Mouse (Mus musculus) neural tube, embryonic 11.5 days (tissue): ENCODE measurements at regions not wholly inside any gene's neighbourhood (a gene's known extent, or its start where the extent isn't known, plus 50 kb on each side); places are given as distances from the start of the nearest gene placed in this dataset.

Experiments used
- ATAC-seq: fragments of 200-750 bp; cut with Nextera tagmentation; 2 replicates; pipeline ENCODE4 v1.8.0; 2017; ENCODE audit warnings: moderate number of reproducible peaks, mild to moderate bottlenecking, moderate TSS enrichment, moderate library complexity; ENCODE audit not compliant: insufficient read depth, low FRiP score, low TSS enrichment
- DNase-seq: peaks from one replicate; pipeline ENCODE4 v3.0.0-alpha.2; 2015; ENCODE audit warnings: low spot score
- H3K27ac ChIP-seq: fragments of 300-500 bp; sonication (generic); 2 replicates; pipeline ENCODE4 v1.5.1; 2014; ENCODE audit warnings: low read depth, mild to moderate bottlenecking, low read length
- H3K27me3 ChIP-seq: fragments of 300-500 bp; sonication (generic); 2 replicates; pipeline ENCODE4 v1.6.1; 2014; ENCODE audit warnings: mild to moderate bottlenecking, low read length, mixed read lengths; ENCODE audit not compliant: control insufficient read depth, insufficient read depth
- H3K36me3 ChIP-seq: fragments of 300-500 bp; sonication (generic); 2 replicates; pipeline ENCODE4 v1.6.1; 2014; ENCODE audit warnings: mild to moderate bottlenecking, low read length, moderate library complexity, mixed read lengths; ENCODE audit not compliant: control insufficient read depth, insufficient read depth
- H3K4me1 ChIP-seq: fragments of 300-500 bp; sonication (generic); 2 replicates; pipeline ENCODE4 v1.6.1; 2014; ENCODE audit warnings: low read length, mixed read lengths; ENCODE audit not compliant: control insufficient read depth, insufficient read depth
- H3K4me2 ChIP-seq: fragments of 300-500 bp; sonication (generic); 2 replicates; pipeline ENCODE4 v1.6.1; 2014; ENCODE audit warnings: low read depth, mild to moderate bottlenecking, moderate library complexity
- H3K4me3 ChIP-seq: fragments of 300-500 bp; sonication (generic); 2 replicates; pipeline ENCODE4 v1.5.1; 2014; ENCODE audit warnings: low read depth, low read length
- H3K9ac ChIP-seq: fragments of 300-500 bp; sonication (generic); 2 replicates; pipeline ENCODE4 v1.6.1; 2014; ENCODE audit warnings: mild to moderate bottlenecking, low read length
- H3K9me3 ChIP-seq: fragments of 300-500 bp; sonication (generic); 2 replicates; pipeline ENCODE4 v1.6.1; 2016; ENCODE audit warnings: low read length; ENCODE audit not compliant: control insufficient read depth
- WGBS: fragments of 180-500 bp; shearing (Covaris S2); extraction: QIAGEN DNeasy Blood & Tissue Kit; methylation state at CpG from one replicate; pipeline ENCODE4 v1.1.7; 2014; 5-methylcytosine and 5-hydroxymethylcytosine counted together

DNA sequence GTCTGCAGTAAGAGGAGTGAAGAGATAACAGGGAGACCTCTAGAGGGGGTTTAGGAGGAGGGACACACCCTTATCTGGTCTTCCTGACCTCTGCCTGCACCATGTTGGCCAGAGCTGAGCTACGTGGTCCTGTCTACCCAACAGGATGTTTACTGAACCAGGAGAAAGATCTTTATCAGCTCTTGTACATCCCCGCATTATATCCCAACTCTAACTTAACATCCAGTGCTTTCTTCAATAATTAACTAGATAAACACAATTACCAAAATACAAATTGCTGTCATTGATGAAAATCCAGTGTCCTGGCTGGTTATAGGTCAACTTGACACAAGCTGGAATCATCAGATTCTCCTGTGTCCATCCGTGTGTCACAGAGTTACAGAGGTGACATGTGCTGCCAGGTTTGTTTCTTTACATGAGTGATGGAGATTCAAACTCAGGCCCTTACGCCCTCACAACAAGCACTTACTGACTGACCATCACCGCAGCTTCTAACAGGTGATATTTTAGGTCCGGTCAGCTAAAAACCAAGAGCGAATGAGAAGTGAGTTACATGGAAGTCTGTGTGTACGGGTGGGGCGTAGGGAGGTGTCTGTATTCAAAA lies 77.1 kb upstream of the Cpm start:
- no peak overlapping the region for H3K27ac ChIP-seq
- H3K4me1 ChIP-seq, result no peaks in the 10 kb centered on the region

GRCm38 (mm10) chr10:117551234-117552048 lies 77.9 kb upstream of the Cpm start:
- Histone ChIP-seq H3K9me3 (no peaks in the 10 kb centered on the region), H3K4me3 (no peak overlapping the region), H3K4me2 (no peak overlapping the region), H3K36me3 (no peaks in the 10 kb centered on the region), H3K4me1 (no peaks in the 10 kb centered on the region), H3K27me3 (no peaks in the 10 kb centered on the region), H3K27ac (no peak overlapping the region), H3K9ac (no peak overlapping the region)
- 86% methylated on average over 13 of the region's 13 CpGs for WGBS
- ATAC-seq (no peak), DNase-seq (no peak)

More for the DNA sequence above, 77.1 kb upstream of the Cpm start:
- ATAC-seq (no peak), DNase-seq (no peak)
- Histone ChIP-seq H3K4me2 (no peak overlapping the region), H3K9me3 (no peaks in the 10 kb centered on the region), H3K9ac (no peak overlapping the region), H3K27me3 (no peaks in the 10 kb centered on the region), H3K4me3 (no peak overlapping the region), H3K36me3 (no peaks in the 10 kb centered on the region)
- WGBS, result 95% methylated on average over 9 of the region's 9 CpGs

DNA sequence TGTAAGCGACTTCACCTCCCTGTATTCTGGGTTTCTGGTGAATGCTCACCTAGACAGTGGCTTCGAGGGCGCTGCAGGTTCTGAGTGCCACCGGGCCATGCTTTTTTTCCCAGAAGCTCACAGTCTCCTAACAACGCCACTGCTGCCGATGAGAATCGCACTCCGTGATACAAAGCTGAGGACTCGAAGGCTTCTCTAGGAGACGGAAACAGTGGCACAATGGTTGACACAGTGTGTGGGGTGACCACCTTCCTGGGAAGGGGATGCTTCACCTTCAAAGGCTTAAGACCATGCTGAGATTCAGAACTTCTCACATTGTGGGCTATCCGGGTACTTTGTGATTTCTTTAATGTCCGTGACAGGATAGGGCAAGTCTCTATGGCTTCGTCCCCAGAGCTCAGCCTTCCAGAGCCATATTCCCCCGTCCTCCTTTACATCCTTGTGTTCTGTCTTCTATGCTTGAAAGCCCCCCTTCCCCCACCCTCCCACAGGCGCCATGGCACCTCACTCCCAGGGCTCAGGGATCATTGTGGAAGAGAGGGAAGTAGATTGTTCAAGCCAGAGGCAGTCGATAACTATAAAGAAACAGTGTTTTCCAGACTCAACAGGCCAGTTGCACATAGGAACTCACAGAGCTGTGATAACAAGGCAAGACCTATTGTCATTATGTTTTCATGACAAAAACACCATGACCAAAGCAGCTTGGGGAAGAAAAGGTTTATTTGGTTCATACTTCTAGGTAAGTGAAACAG lies 79.3 kb upstream of the Cpm start:
- no peak overlapping the region for H3K4me2 ChIP-seq
- ATAC-seq, result no peak
- 93% methylated on average over 16 of the region's 16 CpGs for WGBS
- H3K36me3 ChIP-seq, result no peaks in the 10 kb centered on the region
- no peaks in the 10 kb centered on the region for H3K4me1 ChIP-seq
- no peaks in the 10 kb centered on the region for H3K27me3 ChIP-seq
- no peaks in the 10 kb centered on the region for H3K9me3 ChIP-seq
- DNase-seq, result no peak
- no peak overlapping the region for H3K27ac ChIP-seq
- H3K4me3 ChIP-seq, result no peak overlapping the region
- H3K9ac ChIP-seq, result no peak overlapping the region

GRCm38 (mm10) chr10:117549506-117549830 lies 79.8 kb upstream of the Cpm start:
- H3K4me2 ChIP-seq, result no peak overlapping the region
- no peak overlapping the region for H3K9ac ChIP-seq
- DNase-seq, result no peak
- no peaks in the 10 kb centered on the region for H3K4me1 ChIP-seq
- 92% methylated on average over 4 of the region's 4 CpGs for WGBS
- H3K27ac ChIP-seq, result no peak overlapping the region
- no peaks in the 10 kb centered on the region for H3K27me3 ChIP-seq
- no peak for ATAC-seq
- no peaks in the 10 kb centered on the region for H3K36me3 ChIP-seq
- H3K9me3 ChIP-seq, result no peaks in the 10 kb centered on the region
- H3K4me3 ChIP-seq, result no peak overlapping the region

DNA sequence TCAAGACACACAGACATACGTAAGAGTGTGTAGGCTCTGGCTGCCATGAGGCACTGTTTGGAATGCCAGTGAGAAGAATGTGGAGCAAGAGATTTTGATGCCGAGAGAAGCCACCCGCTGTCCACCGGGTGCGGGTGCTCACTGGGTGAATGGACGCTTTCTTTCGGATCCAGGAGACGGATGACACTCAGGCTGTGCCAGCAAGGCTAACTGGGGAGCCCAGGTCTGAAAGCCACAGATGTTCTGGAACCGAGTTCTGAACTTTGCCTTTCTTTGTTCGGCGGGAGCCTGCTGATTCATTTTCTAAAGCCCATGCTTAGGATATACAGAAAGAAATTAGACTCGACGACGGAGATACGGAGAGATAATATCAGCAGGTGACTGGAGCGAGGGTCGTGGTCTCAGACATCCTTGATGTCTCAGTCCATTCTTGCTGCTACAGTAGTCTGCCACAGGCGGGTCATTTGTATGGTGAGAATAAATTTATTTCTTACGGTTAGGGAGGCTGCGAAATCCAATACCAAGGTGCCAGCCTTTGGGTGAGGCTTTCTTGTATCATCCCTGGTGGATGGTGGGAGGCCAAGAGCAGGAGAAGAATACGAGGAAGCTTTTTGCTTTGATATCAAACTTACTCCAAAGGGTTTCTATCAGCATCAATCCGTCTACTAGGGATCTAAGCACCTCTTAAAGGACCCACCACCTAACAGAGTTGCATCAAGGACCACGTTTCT lies 80.4 kb upstream of the Cpm start:
- no peaks in the 10 kb centered on the region for H3K9me3 ChIP-seq
- H3K9ac ChIP-seq, result no peak overlapping the region
- H3K4me3 ChIP-seq, result no peak overlapping the region
- no peak overlapping the region for H3K4me2 ChIP-seq
- no peaks in the 10 kb centered on the region for H3K4me1 ChIP-seq
- no peak overlapping the region for H3K27ac ChIP-seq
- H3K27me3 ChIP-seq, result no peaks in the 10 kb centered on the region
- DNase-seq (no peak), ATAC-seq (no peak)
- WGBS, result 92% methylated on average over 23 of the region's 23 CpGs
- H3K36me3 ChIP-seq, result no peaks in the 10 kb centered on the region

GRCm38 (mm10) chr10:117548262-117548661 lies 81.0 kb upstream of the Cpm start:
- Histone ChIP-seq H3K9me3 (no peaks in the 10 kb centered on the region), H3K4me2 (no peak overlapping the region), H3K4me1 (no peaks in the 10 kb centered on the region), H3K27ac (no peak overlapping the region), H3K36me3 (no peaks in the 10 kb centered on the region), H3K27me3 (no peaks in the 10 kb centered on the region), H3K4me3 (no peak overlapping the region), H3K9ac (no peak overlapping the region)
- WGBS, result 95% methylated on average over 4 of the region's 4 CpGs
- DNase-seq, result no peak
- ATAC-seq, result no peak

DNA sequence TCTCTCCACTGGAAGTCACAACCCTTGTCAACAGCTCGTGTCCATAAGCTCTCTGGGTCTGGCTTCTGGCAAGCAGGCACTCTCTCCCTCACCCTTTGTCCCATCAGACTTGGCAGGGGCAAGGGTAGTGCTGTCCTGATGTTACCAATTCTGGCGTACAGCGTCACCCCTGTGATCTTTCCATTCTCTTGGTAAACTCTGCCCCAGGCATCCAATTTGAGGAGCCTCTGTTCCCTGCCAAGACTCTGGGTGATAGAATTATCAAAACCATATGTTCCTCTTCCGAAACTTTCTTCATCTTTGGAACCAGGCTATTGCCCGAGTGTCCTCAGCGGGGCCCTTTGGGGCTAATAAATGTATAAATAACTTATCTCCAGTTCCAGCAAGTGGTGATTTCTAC lies 82.0 kb upstream of the Cpm start:
- 80% methylated on average over 6 of the region's 6 CpGs for WGBS
- DNase-seq (no peak), ATAC-seq (no peak)
- Histone ChIP-seq H3K27me3 (no peaks in the 10 kb centered on the region), H3K4me2 (no peak overlapping the region), H3K36me3 (no peaks in the 10 kb centered on the region), H3K9me3 (no peaks in the 10 kb centered on the region), H3K4me1 (no peaks in the 10 kb centered on the region), H3K27ac (no peak overlapping the region), H3K9ac (no peak overlapping the region), H3K4me3 (no peak overlapping the region)

- Histone ChIP-seq H3K4me2 (no peak overlapping the region), H3K27me3 (no peaks in the 10 kb centered on the region), H3K27ac (no peak overlapping the region), H3K9me3 (no peaks in the 10 kb centered on the region), H3K4me3 (no peak overlapping the region), H3K36me3 (no peaks in the 10 kb centered on the region), H3K9ac (no peak overlapping the region), H3K4me1 (no peaks in the 10 kb centered on the region)
- WGBS, result 90% methylated on average over 5 of the region's 5 CpGs
- no peak for DNase-seq
- ATAC-seq, result no peak
Observed at GRCm38 (mm10) chr10:117545842-117546631, 83.3 kb upstream of the Cpm start.
